Mouse (Mus musculus): ENCODE measurements around the gene Syndig1. TPM values are rescaled to one million over a fixed set of nuclear protein-coding genes. Genes with fewer than 3 reads are reported as not detected.

Syndig1 gene
- total RNA-seq (2014; fragmentation: Nextera tagmentation) (not detected in 2 replicates), total RNA-seq (2017) (not detected in 2 replicates)

GRCm38 (mm10) chr2:149828911-149829310, at the start of gene Syndig1:
Gene Syndig1 (plus strand): TSS chr2:149829211.
- no peak for ATAC-seq (replicated peaks; ENCODE audit: low FRiP score, low TSS enrichment, poor library complexity, severe bottlenecking)

- ATAC-seq (replicated peaks; ENCODE audit: low FRiP score, low TSS enrichment, poor library complexity, severe bottlenecking), result no peak
Measured at GRCm38 (mm10) chr2:149798613-149799012, 30.4 kb upstream of the Syndig1 start.

DNA sequence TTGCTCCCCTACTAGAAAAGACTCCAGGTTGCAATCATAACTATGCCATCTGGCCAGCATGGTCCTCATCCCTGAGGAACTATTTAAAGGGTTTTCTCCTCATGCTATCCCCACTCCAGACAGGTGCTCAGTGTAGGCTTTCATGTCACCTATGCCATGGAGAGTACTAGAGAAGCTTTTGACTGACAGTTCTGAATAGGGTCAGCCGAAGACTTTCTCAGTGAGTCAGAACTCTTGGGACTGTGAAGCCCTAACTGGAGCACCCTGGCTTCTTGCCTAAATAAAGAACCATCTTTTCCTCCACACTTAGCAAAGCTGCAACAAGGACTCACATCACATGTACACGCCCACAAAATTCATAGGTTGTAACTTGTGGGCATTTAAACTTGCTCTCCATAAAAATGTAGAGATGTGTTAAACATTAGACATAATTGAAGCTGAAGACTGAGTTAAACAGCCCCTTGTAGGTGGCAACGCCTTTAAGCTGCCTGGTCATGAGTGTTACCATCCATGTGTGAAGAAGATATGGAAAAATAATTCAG, 24.3 kb upstream of the Syndig1 start:
- no peak for ATAC-seq (replicated peaks; ENCODE audit: low FRiP score, low TSS enrichment, poor library complexity, severe bottlenecking)

DNA sequence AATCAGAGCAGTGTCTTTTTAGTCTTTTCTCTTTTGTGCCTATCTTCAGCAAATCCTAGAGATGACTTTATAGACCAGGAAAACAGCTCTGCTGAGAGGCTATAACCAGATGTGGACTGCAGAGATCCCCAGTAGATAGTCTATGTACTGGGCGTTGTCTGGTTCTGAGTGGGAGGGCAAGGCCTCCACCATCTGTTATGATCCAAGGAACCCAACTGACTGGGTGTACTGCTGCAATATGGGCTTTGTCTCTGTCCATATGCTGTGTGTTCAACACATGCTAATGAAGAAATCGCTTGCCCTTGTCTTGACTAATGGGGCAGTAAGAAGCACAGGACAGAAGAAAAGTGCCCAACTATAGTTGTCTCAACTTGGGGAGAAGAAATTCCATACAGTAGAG, 23.8 kb upstream of the Syndig1 start:
- ATAC-seq (replicated peaks; ENCODE audit: low FRiP score, low TSS enrichment, poor library complexity, severe bottlenecking), result no peak

- ATAC-seq (replicated peaks; ENCODE audit: low FRiP score, low TSS enrichment, poor library complexity, severe bottlenecking), result no peak
Measured at GRCm38 (mm10) chr2:149812899-149813298, 16.1 kb upstream of the Syndig1 start.

DNA sequence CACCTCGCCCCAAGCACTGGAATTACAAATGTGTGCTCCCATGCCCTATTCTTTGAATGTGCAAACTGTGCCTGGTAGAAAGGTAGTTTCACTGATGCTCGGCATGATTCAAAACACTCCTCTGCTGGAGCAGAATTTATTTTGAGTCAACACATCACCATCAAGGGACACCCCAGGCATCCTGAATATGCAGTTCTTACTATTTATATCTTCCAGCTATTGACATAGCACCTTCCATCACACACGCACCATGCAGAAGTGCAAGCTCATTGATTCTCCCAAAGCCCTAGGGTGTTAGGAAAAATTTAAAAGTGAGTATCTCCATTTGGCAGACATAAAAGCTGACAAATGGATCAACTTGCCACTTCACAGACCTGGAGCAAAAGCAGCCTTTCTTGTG, 10.6 kb upstream of the Syndig1 start:
- no peak for ATAC-seq (replicated peaks; ENCODE audit: low FRiP score, low TSS enrichment, poor library complexity, severe bottlenecking)

GRCm38 (mm10) chr2:149819751-149820150, 9.3 kb upstream of the Syndig1 start:
- no peak for ATAC-seq (replicated peaks; ENCODE audit: low FRiP score, low TSS enrichment, poor library complexity, severe bottlenecking)

DNA sequence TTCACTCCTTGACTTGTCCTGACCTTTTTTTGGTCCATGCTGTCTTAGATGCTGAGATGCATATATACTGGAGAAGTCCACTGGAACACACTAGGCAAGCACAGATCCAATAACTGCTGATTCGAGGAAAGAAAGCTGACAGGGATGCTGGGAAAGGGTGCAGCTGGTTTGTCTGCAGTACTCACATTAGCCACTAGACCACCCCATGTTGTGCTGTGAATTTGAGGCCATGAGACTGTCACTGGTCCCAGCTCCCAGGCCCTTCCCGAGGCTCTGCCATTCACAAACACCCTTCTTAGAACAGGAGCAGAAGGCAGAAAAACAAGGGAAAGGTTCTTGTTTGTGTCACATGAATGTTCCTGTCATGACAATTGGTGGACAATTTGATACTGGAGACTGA, 8.8 kb upstream of the Syndig1 start:
- ATAC-seq (replicated peaks; ENCODE audit: low FRiP score, low TSS enrichment, poor library complexity, severe bottlenecking), result no peak

- no peak for ATAC-seq (replicated peaks; ENCODE audit: low FRiP score, low TSS enrichment, poor library complexity, severe bottlenecking)
Measured at GRCm38 (mm10) chr2:149829955-149830535, 1.0 kb downstream of the Syndig1 start.

- no peak for ATAC-seq (replicated peaks; ENCODE audit: low FRiP score, low TSS enrichment, poor library complexity, severe bottlenecking)
Measured at GRCm38 (mm10) chr2:149830536-149831458, 1.8 kb downstream of the Syndig1 start, which contains the start of gene C530025M09Rik. Gene C530025M09Rik (minus strand): TSS chr2:149831213.

DNA sequence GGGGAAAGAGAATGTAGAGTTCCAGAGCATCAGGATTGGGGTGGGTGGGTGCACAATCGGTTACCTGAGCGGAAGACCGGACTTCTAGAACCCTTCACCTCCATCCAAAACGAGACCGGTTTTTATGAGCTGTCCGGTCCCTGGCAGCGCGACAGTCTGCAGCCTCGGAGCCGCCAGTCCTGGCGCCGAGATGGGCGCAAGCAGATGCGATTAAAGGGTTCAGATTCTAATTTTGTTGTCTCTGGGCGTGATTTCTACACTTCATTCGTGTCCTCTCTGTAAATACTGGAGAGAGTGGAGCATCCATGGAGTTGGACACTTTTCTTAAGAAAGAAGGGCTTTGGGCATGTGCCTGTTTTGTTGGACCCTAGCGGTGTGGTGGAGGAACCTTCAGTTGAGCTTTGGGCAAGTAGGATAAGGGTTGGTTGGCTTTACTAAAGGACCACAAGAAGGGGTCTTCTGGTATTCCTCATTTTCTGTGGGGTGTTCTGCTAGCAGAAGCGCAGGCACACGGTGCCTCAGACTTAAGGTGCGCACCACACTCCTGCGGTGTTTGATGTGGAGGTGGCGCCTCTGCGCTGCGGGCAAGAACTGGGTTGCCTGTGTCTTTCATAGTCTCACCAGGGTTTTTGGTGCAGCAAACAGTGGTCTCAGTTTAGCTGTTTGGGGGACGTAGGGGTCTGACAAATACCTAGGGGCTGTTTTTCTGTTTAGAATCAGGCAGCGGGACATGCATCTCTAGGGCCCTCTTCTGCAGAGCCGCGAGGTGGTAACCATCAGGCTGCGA, 2.6 kb downstream of the Syndig1 start:
- no peak for ATAC-seq (replicated peaks; ENCODE audit: low FRiP score, low TSS enrichment, poor library complexity, severe bottlenecking)

DNA sequence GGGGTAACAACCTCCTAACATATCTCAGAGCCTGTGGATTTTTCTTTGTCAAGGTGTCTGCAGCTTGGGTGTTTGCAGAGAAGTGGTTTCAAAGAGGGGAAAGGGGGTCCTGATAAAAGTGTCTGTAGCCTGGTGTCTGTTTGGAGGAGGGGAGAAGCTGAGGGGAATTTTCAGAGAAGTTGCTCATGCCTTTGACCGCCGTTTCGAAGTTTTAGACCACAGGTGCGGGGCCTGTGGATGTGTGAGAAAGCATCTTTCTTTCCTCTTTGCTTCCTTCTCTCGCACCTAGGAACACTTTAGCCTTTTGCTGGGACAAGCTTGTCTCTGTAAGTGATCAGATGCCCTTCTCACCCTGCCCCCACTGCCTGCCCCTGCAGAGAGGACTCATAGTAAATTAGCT, 3.3 kb downstream of the Syndig1 start:
- ATAC-seq (replicated peaks; ENCODE audit: low FRiP score, low TSS enrichment, poor library complexity, severe bottlenecking), result no peak

DNA sequence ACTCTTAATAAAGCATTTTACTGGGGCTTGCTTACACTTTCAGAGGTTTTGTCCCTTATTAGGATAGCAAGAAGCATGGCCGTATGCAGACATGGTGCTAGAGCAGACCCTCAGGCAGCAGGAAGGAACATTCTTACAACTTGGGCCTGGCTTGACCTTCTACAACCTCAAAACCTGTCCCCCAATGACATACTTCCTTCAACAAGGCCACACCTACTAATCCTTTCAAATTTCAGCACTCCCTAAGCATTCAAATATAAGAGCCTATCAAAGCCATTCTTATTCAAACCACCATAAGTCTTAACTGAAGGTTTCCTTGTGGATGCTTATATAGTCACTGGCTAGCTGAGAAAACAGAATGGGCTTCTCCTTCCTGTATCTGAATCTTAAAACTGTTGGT, 6.1 kb downstream of the Syndig1 start:
- ATAC-seq (replicated peaks; ENCODE audit: low FRiP score, low TSS enrichment, poor library complexity, severe bottlenecking), result no peak

- no peak for ATAC-seq (replicated peaks; ENCODE audit: low FRiP score, low TSS enrichment, poor library complexity, severe bottlenecking)
Measured at GRCm38 (mm10) chr2:149836471-149837135, 7.6 kb downstream of the Syndig1 start.

DNA sequence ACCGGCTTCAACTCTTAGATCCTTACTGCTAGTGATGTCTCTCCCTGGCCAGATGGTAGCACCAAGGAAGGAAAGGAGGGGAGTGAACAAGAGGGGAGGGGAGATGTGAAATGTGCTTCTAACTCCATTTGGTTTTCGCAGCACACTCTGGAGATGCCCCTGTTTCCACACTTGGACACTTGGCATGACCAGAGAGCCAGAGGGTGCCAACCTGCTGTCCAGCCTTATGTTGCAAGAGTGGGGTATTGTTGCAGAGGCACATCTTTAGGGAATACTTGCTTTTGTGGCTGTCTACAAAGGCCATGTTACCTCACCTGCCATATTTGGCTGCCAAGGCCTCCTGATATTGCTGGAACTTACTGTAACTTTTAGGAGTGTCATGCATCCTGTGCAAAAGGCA, 10.7 kb downstream of the Syndig1 start:
- ATAC-seq (replicated peaks; ENCODE audit: low FRiP score, low TSS enrichment, poor library complexity, severe bottlenecking), result no peak

DNA sequence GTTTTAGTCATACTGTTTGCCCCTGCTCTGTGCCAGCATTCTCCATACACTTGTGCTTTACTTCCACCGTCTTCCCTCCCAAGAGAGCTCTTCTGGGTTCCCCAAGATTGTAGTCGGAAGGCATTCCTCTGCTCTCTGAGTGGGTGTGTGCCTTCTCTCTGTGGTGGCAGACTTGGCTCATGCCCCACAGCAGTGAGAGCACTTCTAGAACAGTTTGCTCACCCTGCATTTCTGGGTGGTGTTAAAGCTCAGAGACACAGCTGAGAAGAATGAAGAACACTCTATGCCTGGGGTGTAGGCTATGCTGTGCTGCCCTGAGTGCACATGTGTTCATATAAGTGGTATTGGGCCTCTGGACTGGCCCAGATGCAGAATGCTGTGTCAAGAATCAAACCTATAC, 15.6 kb downstream of the Syndig1 start:
- no peak for ATAC-seq (replicated peaks; ENCODE audit: low FRiP score, low TSS enrichment, poor library complexity, severe bottlenecking)

- no peak for ATAC-seq (replicated peaks; ENCODE audit: low FRiP score, low TSS enrichment, poor library complexity, severe bottlenecking)
Measured at GRCm38 (mm10) chr2:149848778-149849177, 19.8 kb downstream of the Syndig1 start.

DNA sequence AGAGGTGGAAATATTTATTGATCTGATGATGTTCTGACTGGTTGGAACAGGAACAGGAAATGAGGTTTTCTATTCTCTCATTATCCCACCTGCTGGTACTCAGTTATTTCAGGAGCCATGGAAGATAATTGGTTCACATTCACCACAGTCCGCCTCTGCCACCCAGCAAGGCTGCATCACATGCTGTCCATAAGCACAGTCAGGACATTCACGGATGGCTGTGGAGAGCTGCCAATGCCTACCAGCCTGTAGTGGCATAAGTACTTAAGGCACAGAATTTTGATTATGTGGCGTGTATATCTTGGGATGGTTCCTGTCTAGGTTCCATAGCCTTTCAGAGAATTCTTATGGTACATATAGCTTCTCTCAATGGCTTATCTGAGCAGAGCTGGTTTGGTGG, 32.0 kb downstream of the Syndig1 start:
- ATAC-seq (replicated peaks; ENCODE audit: low FRiP score, low TSS enrichment, poor library complexity, severe bottlenecking), result no peak

DNA sequence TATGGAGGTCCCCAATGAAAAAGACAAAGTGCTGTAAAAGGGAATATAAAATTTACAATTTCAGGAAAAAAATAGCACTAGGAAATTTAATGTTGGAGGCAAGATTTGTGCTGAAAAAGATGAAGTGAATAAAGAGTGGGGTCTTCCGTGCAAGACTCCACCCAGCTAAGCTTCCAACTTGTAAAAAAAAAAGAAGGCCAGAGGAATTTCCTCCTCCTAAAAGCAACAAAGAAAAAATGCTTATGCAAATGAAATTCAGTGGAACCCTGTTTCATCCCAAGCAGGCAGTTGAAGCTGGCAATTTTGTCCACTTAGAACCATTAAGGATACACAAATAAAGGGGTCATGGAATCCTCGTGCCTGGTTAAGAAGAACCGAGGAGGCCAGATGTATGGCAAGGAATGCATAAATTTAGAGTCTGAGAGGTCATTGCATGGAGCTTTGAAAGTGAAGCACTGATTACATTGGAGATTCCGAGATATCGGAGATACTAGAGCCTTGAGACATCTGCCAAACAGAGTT, 37.0 kb downstream of the Syndig1 start:
- no peak for ATAC-seq (replicated peaks; ENCODE audit: low FRiP score, low TSS enrichment, poor library complexity, severe bottlenecking)
